Mouse (Mus musculus) v-Abl transformed pro-B cells (cell line): ENCODE measurements around the gene Ogdh.
"Not testable (repeated sequence)": the region's sequence is repeated elsewhere in the genome, so short reads cannot be mapped to it uniquely, and the experiment has no call there.

Experiments used
- in situ Hi-C, 2 experiments: fragments of 400-800 bp; cut with MboI; formaldehyde crosslinking; loops; one replicate each; pipeline ENCODE4 v1.15.1; 2025; ENCODE audit not compliant: unreplicated experiment in 2 of 2

Gene Ogdh

GRCm38 (mm10) chr11:6364581-6365275, 73.3 kb downstream of the Ogdh start:
- in situ Hi-C loops, result no loop called here

DNA sequence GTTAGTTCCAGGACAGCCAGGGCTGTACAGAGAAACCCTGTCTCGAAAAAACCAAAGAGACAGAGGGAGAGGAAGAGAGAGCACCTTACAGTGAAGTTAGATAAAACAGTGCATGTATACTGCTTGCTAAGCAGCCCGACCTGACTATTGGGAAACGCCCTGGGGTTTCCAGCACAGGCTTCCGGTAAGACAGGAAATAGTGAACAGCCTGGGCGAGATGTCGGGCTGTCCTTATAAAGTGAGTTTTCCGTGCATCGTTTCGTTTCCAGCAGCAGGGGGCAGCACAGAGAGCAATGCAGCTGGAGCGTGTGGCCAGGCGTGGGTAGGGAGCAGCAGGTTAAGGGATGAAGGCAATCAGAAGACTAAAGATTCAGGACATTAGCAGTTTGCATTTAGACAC, 74.5 kb downstream of the Ogdh start:
- in situ Hi-C loops, result no loop called here

GRCm38 (mm10) chr11:6366434-6366833, 75.0 kb downstream of the Ogdh start:
- in situ Hi-C loops, result no loop called here

DNA sequence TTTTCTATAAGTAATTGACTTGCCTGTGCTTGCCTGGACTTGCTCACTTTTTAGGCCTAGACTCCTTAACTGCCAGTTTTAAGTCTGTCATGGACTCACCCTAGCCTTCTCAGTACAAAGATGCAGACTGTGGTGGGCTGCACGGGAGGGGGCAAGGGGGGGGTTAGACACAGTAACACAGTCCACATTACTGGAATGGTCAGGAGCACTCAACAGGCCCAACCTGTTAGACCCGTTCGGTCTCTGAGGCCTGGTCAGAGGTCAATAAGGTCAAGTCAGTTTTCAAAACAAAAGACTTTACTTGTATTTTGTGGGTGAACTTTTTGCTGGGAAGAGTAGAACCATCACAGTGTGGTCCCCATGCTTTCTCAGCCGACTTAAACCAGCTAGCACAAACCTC, 75.7 kb downstream of the Ogdh start:
- in situ Hi-C loops, result no loop called here

GRCm38 (mm10) chr11:6367986-6368385, 76.6 kb downstream of the Ogdh start:
- in situ Hi-C loops, result not testable (repeated sequence)

- in situ Hi-C loops, result no loop called here
Observed at GRCm38 (mm10) chr11:6371376-6372155, 80.1 kb downstream of the Ogdh start.

- in situ Hi-C loops, result no loop called here
Observed at GRCm38 (mm10) chr11:6372784-6373183, 81.4 kb downstream of the Ogdh start.

DNA sequence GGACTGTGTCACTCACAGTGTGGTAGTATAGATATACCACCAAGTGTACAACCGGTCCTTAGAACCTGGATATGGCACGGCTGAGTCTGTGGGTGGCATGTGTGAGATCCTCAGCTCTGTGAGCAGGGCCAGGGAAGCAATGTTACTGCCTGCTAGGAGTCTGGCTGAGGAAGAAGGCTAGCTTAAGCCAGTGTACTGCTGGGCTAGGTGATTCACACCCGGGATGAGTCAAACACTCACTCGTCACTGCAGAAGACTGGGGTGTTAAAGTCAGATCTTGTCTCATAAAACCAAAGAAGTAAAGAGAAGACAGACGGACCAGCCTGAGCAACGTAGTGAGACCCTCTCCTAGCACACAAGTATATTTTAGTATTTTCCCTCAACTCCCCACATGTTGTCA, 89.5 kb downstream of the Ogdh start:
- in situ Hi-C loops, result no loop called here

GRCm38 (mm10) chr11:6388126-6388725, 96.8 kb downstream of the Ogdh start:
- in situ Hi-C loops, result no loop called here

GRCm38 (mm10) chr11:6388726-6389413, 97.4 kb downstream of the Ogdh start, which contains the start of gene Zmiz2:
Gene Zmiz2, plus strand, starts transcription at chr11:6389074.
- in situ Hi-C loops, result no loop called here

DNA sequence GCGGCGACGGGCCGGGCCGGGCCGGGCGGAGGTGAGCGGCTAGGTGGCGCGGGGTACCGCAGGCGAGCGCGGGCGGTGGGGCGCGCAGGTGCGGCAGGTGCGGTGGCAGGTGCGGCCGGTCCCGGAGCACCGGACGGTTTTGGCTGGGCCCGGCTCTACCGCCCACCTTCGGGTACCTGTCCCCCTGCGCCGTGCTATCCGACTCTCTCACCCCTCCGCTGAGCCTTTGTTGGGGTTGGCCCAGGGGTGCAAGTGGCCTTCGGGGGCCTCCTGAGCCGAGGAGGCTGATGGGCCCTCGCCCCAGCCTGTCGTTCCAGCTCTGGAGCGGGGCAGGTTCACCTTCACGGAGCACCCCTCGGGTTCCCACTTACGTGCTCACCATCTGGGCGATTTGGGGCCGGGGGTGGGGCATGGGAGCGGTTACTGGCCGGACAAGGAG, 98.1 kb downstream of the Ogdh start:
- in situ Hi-C loops, result no loop called here

DNA sequence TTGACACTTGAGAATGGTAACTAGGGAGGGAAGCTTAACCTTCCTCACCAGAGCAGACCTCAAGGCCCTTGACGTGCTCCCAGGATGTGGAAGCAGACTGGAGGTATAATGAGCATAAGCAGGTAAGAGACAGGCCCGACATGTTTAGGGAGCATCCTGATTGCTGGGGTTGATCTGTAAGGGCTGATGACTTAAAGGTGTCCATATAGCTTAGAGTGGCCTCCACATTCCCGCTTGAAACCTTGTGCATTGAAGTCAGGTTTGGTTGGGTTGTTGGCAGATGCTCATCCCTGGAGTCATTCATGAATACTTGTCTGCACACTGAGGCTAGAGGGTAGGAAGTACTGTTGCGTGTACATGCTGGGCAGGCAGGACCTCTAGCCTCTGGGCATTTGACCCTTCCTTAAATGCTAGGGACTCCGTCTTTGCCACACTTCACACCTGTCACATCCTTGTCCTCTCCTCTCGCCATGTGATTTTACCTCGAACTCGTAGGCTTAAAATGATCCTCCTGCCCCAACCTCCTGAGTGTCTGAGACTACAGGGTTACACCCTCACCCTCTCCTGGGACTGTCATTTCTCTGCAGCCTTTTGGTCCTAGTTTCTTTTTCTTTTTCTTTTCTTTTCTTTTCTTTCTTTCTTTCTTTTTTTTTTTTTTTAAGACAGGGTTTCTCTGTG, 99.1 kb downstream of the Ogdh start:
- in situ Hi-C loops, result no loop called here

GRCm38 (mm10) chr11:6391516-6392276, 100.3 kb downstream of the Ogdh start:
- in situ Hi-C loops, result no loop called here

DNA sequence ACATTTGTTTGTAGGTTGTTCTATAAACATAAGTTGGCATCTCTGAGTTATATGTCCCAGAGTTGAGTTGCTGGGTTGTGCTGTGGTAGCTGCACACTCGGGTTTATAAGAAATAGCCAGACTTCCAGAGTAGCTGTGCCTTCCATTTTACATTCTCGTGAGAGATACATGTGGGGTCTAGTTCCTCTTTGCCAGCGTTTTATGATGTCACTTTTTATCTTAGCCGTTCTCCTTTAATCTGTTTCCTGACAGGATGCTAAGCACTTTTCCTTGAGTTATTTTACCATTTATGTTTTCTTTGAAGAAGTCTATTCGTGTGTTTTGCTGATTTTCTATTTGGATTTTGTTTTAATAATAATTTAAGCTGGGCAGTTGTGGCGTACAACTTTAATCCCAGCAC, 101.4 kb downstream of the Ogdh start:
- in situ Hi-C loops, result no loop called here

DNA sequence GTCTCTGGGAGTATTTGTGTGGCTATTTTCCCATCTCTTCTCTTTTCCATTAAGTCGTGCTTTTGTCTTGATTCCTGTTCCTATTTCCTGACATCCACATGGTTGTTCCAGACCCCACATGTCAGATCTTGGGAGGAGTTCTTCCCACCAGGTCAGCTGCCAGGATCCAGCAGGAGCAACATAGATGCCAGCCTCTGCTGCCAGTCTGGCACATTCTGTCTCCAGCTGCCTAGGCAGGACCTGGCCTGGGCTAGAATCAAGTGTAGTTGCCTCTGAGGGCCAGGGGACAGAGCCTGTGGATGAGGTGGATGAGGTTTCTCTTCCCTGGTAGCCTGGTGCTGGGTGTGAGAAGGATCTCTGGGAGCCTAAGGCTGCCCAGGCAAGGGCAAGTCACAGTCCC, 102.4 kb downstream of the Ogdh start:
- in situ Hi-C loops, result no loop called here

DNA sequence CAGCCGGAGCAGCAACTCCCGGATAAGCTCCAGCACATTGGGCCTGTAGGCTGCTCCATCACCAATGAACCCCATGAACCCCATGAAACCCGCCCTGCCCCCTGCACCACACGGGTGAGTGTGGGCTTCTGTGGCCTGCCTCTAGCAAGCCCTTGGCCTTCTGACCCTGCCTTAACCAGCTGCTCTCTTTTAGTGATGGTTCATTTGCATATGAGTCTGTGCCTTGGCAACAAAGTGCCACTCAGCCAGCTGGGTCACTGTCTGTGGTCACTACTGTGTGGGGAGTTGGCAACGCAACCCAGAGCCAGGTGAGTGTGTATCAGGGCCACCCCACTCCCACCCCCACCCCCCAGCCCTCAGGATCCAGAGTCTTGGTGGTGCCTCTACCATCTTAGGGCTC, 104.1 kb downstream of the Ogdh start:
- in situ Hi-C loops, result no loop called here

- in situ Hi-C loops, result no loop called here
Observed at GRCm38 (mm10) chr11:6398141-6398540, 106.7 kb downstream of the Ogdh start.

DNA sequence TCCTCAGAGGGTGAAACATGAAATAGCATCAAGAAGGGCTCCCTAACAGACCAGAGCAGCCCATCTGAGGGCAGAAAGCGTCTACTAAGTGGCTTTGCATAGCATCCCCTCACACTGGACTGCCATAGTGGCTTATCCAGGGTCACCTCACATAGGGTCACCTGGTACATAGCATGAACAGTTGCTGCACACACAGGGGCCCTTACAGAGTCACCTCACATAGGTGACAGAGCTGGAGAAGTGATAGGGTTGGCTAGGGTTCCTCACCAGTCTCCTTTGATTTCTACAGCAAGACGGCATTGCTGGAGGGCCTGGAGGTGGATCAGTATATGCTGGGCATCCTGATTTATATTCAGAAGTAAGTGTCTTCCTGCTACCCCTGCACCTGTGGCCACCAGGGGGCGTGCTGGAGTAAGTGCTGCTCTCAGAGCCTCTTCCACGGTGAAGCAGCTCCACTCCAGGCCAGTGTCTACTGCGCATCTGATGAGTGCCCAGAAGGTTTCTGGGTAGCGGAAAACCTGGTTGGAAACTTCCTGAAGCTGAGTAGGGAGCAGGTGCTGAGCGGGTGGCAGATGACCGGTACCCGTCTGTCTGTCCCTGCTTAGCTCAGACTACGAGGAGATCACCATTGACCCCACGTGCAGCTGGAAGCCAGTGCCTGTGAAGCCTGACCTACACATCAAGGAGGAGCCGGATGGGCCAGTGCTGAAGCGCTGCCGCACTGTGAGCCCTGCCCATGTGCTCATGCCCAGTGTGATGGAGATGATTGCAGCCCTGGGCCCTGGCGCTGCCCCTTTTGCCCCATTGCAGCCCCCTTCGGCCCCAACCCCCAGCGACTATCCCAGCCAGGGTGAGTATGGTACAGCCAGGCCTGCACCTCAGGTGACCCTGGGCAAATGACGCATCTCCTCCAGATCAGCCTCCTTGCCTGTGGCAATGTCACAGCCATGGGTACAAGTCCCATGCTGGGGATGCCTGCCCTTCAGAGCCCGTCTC, 111.4 kb downstream of the Ogdh start:
- in situ Hi-C loops, result loop anchor here in 1 of 2 experiments (10.0 kb wide), 1 partner anchor 48 kb away; no protein-coding TSS in a partner anchor
